Mouse (Mus musculus): ENCODE measurements at regions not wholly inside any gene's neighbourhood (a gene's known extent, or its start where the extent isn't known, plus 50 kb on each side); places are given as distances from the start of the nearest gene placed in this dataset.

DNA sequence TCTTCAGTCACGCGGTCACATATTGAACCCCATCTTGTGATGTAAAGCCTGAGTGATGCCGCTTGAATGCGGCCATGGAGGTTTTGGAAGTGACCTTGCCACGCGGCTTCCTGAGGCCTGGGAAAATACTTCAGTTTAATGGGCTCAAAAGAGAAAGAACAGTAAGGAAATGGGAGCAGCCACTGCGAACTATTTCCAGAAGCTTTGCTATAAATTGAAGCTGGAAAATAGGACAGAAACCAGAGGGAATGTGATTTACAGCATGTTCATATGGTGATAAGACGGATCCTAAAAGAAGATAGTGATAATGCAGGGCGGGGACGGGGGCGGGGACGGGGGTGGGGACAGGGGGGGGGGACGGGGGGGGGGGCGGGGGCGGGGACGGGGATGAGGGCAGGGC lies 52.7 kb upstream of the Trpc4 start:
- DNase-seq: no peak

DNA sequence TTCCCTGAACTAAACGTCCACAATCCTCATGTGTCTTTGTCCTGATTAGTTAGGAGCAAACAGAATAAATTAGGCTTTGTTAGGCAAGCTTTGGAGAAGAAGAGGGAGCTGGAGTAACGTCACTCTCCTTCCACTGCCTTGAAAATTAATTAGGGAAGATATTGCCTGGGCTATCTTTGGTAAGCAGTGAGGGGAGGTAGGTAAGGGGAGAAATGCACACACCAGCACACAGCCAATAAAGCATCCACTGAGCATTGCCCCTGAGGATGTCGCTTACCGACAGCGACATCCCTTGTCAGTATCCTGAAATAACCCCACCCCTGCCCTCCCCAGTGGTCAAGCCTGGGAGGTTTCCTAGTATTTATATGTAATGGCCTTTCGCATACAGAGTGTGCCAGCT lies 72.2 kb upstream of the Trpc4 start:
- DNase-seq: no peak

DNA sequence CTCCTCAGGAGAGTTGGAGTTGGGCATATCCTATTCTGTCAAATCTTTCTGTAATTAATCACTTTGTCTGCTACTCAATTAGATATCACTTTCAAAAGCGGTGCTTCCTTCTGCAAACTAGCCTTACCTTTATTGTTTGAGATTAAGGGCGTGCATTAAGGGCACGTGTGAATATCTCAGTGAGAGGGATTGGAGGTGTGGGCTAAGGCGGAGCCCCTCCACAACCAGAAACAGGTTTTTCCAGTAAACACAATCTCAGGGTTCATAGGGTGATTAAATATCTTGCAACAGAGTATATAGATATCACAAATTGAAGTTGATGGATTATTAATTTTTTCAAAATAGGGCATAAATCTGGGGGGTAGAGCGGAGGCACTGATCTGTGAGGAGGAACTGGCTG lies 79.4 kb upstream of the Trpc4 start:
- DNase-seq: no peak

DNA sequence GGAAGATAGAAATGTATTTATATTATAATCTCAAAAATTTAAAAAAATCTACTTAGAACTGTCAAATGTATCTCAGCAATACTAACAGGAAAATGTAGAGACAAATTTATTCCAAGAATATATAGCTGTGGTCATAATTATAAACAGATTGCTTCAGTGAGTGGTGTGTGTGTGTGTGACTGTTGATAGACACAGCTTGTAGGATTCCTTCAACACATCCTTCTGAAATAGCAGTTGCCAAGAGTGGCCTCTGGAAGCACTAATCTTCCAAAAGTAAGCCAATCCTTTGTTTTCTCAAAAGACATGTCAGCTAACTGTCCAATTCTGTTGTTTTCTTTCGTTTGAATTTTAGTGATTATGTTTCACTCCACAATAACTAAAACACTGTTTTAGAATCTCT lies 95.2 kb upstream of the Trpc4 start:
- no peak for DNase-seq

DNA sequence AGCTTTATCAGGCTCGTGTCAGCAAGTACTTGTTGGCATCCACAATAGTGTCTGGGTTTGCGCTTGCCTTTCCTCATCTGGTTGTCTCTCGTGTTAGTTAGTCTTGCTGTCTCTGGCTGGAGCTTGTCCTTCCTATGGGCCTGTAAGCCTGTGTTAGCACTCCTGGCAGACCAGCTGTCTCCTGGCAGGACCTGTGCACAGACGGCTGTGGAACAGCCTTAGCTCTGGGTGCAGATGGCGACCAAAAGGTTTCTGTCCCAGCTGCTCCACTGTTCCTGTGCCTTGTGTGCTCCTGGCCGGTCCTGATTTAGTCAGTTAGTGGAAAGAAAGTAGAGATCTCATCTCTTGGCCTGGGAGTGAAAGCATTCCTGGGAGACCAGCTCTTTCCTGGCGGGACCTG lies 101.5 kb upstream of the Trpc4 start:
- no peak for DNase-seq

DNA sequence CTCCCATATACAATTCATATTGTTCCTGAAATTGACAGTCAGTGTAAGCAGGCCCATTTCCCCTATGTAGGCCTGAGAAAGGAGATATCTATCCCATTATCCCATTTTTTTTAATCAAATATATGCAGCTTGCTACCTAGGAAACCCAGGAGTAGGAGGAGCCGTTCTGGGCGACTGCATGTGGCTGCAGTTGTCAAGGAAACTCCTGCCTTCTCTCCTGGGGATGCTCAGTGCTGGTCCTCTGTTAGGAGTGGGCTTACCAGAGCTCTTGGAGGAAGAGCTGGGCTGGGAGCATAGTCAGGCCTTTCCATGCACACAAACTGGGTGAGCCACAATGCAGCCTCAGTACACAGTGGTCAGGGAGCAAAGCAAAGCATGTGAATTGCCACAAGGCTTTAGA lies 106.5 kb upstream of the Trpc4 start:
- no peak for DNase-seq

DNA sequence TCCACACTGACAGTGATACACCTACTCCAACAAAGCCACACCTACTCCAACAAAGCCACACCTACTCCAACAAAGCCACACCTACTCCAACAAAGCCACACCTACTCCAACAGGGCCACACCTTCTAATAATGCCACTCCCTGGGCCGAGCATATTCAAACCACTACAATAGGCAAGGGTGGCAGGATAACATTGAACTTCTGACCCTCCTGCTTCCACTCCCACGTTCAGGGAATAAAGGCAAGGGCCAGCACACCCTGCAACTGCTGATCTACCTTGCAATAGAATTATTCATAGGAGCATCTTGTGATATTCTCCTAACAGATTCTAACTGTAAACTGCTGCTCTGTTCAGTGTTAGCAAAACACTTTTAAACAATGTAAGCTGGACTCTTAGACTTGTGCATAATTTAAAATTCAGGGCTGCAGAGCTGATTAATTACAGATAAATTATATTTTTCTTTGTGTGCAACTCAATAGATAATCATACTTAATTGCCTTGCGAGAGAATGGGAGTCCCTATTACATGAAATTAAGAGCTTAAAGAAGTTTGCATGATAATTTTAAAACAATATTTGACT lies 107.7 kb upstream of the Trpc4 start:
- DNase-seq: no peak

DNA sequence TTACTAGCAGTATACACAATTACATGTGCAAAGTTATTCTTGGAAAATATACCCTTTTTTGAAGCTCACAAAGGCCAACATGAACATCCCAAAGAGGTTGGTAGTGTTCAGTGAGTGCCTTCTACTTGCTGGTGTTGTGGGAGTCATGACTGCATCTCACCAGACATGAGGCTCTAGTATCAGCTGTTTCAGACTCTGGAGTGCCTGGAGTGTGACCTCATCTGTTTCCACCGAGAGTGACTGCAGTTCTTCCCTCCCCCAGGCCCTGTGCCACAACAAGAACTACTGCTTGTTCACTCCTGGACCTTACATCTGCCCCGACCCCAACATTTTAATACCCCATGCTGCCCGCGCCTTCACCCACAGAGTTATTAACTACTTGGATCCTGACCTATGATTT lies 128.5 kb upstream of the Trpc4 start:
- no peak for DNase-seq

DNA sequence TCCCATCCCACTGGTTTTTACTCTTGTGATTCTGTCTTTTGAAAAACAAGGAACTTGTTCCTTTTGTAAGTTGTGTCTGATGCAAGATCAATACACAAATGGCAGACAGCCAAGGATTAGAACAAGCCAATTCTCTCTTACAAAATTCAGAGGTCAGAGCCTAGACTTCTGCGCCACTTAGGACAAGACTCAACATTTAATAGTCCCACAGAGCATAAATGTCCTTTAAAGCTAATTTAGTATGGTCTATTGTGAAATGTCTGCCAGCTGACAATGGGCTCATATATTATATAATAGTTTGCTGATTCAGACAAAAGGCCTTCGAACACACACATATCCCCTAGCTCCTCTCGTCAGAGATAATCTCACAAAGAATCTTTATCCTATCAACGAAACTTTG lies 135.6 kb upstream of the Trpc4 start:
- DNase-seq: no peak

DNA sequence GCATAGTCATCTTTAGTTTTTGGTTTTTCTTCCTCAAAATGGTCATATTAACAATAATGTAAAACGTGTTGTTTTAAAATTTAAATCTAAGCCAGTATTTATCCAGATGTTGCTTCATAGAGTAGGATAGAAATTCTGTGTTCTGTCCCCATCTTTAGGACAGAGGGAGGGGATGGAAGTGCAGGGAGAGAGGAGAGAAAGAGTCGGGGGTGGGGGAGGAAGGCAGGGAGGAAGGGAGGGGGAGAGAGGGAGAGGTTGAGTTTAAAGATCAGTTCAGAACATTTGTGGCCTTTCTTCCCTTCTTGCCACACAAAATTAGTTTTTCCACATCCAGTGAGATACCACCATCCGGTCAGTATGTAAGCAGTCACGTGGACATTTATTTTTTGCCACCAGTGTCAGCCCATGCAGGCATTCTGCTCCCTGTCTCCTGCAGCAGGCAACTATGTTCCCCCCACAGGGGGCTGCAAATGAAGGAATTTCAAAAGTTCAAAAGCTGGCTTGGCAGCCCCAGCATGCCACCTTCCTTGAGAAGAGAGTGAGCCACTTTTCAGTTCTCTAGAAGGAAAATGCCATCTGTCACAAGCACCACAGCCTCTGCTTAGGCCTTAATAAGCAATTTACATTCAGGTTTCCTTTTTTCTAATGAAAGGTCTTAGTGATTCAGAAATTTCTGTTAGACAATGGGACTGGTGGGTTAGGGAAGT lies 137.7 kb upstream of the Trpc4 start:
- DNase-seq: peak in 1 of 2 experiments; percentile 2

DNA sequence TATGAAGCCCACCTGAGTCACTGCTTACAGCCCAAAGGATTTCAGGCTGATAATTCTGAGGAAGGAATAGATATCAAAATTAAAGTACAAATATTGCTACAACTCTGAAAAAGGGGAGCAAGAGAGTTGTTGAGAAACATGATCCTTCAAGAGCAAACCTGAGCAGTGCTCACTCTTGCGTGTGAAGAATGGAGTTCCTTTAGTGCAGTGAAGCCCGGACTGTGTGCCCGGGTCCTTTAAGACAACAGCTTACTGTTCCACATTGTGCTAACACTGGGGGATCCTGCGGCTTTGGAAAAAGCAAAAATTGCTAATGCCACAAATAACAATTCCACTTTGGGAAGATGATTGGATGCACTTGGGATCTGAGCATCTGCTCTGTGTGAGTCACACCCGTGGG lies 139.0 kb upstream of the Trpc4 start:
- no peak for DNase-seq

DNA sequence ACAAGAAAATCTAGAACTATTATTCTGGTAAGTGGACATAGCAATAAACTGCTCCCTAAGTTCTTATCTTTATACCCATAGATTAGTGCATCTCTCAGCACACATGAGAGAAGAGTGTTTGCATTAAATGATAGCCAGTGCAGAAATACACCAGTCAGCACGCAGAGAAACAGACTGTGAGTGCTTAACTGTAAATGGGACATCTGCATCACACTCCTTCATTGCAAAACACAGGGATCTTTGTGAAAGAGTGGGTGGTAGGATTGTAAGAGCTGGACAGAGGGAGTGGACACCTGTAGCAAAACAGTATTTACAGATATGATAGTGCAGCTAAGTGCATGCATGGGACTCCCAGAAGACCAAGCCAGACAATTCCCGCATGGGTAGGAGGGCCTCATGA lies 144.8 kb upstream of the Trpc4 start:
- DNase-seq: no peak

DNA sequence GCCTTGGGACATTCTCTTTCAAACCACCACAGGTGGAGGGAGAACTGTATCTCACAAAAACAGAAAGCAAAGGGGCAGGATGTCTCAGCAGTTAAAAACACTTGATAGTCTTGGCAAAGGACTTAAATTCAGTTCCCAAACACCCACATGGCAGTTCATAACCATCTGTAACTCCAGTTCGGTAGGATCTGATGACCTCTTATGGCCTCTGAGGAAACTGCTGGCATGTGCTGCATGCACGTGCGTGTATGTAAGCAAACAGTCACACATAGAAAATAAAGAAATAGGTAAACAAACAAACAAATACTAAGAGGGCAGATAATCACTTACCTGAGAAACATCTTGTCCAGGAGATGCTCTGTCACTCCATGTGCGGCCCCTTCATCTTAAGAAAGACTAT lies 129.4 kb upstream of the Ufm1 start:
- no peak for DNase-seq

DNA sequence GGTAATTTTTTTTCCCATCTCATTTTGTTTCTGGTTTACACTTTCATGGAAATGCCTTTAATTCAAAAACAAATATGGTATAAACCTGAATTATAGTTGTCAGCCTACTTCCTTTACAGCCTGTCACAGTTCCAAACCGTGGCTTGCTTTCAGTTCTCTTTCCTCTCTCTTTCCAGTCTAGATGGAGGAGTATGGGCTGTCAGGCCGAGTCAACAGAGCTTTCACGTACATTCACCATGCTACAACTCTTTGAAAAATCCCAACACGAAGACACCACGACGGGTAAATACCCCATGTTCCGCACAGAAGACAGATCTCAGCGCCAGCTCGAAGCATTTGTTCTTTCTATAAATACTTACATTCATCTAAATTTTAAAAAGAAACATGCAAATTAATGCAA lies 125.2 kb upstream of the Ufm1 start:
- DNase-seq: no peak

DNA sequence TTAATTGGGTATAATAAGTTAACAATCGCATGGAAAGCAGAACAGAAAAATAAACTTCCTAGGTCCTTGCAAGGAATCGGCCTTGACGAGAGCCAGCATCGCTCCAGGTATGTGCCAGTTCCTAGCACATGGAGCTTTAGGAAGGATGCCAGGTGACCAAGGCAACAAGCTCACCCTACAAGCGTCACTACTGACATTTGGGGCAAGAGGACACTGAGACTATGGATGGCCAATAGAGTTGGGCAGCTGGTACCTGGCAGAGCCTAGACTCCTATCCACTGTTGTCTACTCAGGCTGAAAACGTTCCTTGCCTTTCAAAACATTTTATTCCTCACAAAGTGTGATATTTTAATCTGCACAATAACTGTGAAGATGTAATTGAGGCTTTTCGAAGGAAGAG lies 124.6 kb upstream of the Ufm1 start:
- DNase-seq: peak; percentile 37 to 72

DNA sequence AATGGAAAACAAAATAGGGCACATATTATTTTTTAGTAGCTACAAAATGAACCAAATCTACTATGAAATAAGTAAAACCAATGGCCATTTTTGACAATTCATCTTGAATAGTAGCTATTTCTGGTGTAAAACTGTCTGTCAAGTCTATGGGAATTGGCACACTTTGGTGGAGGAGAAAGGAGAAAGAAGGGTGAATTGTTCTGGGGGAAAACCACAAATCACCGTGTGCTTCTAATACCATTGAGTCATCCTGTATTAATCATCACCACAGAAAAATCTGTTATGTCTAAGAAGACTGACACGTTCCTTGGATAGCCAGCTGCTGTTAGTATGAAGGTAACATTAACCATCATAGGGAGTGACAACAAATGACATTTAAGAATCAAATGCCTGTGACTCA lies 123.7 kb upstream of the Ufm1 start:
- DNase-seq: no peak

DNA sequence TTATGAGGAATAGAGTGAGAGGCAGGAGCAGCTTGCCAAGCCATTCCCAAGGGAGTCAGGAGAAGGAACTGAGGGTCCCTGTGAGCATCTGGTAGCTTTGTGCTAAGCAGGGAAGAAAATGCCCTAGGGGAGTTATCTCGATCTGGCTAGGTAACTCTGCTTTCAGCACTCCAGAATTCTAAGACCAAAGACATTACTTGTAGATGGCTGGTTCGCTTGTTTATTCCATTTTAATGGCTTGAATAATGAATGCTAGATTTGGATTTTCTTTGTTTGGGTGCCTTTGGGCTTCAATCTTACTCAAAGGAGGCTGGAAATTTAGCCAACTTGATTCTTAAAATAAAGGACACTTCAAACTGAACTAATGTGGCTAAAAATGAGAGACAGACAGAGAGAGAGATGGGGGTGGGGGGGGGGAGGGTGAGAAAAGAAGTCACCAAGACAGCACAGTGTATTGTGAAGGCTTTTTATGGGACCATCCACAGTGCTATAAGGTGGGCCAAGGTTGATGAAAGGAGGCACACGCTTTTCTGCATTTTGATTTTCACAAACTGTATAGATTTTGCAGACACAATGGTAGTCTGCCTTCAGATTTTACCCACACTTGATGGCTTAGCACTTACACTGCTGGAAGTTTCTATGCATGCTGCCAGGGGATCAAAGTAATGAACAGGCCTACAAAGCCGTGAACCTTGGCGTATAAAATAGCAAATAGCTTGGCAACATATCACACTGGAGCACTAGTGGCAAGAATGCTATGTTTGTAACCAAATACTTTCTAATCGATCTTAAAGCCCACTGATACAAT lies 121.3 kb upstream of the Ufm1 start:
- no peak for DNase-seq

DNA sequence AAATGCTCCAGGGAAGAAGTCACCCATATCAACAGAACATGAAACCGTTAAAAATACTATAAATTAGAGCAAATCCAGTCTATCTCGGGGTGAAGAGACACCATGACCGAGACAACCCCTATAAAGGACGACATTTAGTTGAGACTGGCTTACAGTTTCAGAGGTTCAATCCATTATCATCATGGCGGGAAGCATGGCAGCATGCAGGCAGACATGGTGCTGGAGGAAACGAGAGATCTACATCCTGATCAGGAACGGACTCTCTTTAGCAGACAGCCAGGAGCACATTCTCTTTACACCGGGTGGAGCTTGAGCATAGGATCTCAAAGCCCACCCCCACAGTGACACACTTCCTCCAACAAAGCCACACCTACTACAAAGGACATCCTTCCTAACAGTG lies 118.7 kb upstream of the Ufm1 start:
- no peak for DNase-seq

DNA sequence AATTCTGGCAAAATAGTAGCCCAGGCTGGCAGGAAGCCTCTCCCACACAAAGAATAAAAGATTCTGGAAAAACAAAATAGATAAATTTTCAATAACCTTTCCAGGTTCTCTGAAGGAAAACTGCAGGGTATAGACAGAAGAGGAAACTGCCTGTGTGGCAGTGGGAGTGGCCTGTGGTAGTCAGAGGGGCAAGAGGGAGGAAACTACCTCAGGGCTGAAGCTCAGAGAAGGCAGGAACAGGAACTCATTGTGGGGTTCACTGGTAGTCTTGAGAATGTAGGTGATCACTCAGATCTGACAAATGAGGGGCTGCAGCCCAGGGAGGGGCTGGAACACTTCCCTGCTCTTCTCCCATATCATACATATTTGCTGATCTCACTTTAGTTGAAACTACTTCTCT lies 118.0 kb upstream of the Ufm1 start:
- no peak for DNase-seq

DNA sequence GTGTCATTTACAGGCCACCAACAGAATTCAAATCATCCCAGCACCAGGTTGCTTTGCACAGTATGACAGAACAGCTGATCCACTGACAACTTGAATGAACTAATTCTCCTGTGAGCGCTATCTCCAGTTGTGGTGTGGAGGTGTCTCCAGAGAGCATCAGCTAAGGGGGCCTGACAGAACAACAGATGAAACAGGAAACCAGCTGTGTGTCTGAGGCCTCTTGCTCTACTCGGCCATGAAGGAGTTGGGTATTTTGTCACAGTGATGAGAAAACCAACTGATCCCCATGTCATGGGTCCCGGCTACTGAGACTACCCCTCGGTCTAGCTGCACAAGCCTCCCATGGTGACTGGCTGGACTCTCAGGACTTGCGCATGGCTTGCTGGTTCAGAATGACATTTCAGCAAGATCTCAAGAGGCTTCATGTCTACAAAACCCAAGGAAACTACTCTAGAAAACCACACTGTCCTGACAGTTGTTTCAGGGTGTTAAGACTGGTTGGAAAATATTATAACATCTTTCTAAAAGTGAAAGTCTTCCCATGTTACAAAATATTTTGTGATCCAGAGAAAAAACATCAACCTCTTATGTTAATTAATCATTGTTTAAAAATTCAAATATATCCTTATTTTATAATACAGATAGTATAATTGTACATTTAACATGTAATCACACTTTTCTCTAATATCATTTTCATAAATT lies 113.9 kb upstream of the Ufm1 start:
- no peak for DNase-seq

DNA sequence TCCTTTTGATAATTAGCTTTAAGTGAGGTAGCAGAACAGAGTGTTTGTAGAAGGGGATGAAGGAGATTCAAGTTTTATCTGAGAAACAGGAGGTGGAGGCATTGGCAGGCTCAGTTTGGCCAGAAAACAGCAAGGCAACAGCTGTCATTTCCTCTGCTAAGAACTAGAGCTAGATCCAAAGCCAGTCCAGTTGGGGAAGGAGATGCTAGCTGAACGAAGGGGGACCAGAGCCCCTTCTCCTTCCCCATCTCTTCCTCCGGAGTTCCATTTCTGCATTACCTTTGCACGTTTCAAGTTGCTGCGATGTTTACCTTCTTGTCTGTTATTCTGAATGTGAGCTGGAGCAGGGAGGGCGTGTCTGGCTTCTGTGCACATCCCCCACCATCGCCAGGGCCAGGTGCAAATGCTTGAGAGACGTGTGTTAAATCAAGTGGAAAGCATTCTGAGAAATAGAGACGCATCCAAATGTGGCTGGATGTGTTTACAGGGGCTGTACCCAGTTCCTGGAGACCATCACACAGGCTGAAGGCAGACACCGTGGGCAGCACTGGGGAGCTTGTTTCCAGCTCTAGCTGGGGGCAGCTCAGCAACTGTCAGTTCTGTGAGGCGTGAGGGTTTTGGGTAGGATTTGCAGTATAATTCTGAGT lies 111.4 kb upstream of the Ufm1 start:
- no peak for DNase-seq

DNA sequence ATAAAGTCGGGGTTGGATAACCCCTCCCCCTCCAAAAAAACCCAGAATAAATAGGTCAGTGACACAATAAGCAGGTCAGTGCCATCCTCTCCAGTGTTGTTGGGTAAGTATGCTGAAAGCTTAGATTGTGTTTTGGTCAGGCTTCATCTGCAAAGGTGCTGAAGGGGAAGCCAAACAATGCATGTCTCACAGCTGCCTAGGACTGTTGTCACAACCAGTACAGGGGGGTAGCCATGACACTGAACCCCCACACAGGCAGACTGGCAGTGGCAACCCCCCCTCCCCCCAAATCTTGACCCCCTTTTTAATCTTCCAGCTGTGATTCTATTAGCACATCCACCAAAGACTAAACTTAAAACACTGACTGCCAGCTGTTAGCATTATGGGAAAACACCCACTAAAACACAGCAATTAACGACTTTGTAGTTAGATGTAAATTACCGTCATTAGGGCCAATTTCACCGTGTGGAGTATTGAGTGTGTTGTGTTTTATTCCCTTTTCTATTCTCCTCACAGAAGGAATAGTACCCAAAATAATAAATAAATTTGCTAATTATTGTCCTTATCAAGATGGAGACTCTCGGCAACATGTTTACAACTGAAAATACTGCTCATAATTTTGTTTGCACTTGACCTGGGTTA lies 105.5 kb upstream of the Ufm1 start:
- DNase-seq: no peak

DNA sequence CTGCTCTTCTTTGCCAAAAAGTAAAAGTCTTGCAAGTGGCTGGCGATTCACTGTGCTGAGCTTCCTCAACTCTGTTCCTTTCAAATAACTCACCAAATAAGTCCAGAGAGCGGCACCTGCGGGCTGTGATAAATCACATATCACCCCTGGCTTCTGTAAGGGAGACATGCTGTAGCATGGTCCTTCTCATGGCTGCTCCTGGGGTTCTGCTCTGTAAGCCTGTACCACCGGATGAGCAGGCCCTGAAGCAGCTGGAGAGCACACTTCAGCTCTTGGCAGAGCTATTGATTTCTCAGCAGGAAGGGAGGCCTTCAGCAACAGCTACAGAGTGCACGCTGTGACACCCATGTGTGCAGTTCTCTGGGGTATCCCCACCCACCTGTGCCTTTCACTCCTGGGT lies 101.5 kb upstream of the Ufm1 start:
- no peak for DNase-seq

Data from cerebellum, postnatal 25 days (tissue).